Mouse (Mus musculus): ENCODE results near the gene Map1b.

DNA sequence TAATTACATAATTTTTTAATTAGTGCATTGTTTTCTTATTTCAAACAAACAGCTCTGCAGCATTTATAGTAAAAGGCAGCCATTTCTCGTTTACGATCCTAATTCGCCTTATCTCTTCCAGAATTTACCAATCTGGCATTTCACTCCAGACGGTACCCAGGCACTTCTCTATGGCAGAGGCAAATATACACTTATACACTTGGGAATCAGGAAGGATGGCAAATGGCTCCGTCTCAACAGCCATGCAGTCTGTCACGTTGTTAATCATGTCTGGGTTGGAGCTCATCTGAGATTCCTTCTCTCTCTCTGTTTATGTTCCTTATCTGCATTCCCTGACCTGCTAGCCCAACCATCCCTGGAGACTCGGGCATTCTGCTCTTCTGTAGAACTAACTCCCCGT lies 38.6 kb upstream of the Map1b start:
- no peak for TF ChIP-seq EP300 (IDR thresholded peaks at IDR 0.05; ENCODE audit: low read depth)
- TF ChIP-seq CTCF (IDR thresholded peaks at IDR 0.05; ENCODE audit: low read depth): no peak
